Mouse (Mus musculus) erythroblast, embryonic 14.5 days (primary cell): ENCODE measurements around the gene Ndel1. TPM values are rescaled to one million over a fixed set of nuclear protein-coding genes. Genes with fewer than 3 reads are reported as not detected.
A peak's percentile ranks its signal among the peaks of the same experiment; 100 is the strongest.

ENCODE experiments used
- H3K27me3 ChIP-seq: 2 replicates; pipeline ENCODE4 v1.6.1; 2012; ENCODE audit warnings: inconsistent platforms; ENCODE audit not compliant: control insufficient read depth
- H3K36me3 ChIP-seq: 2 replicates; pipeline ENCODE4 v1.6.1; 2012; ENCODE audit warnings: mild to moderate bottlenecking, inconsistent platforms; ENCODE audit not compliant: control insufficient read depth
- H3K4me1 ChIP-seq: 2 replicates; pipeline ENCODE4 v1.6.1; 2012; ENCODE audit warnings: inconsistent platforms; ENCODE audit not compliant: control insufficient read depth
- H3K4me3 ChIP-seq: replicated peaks from 2 replicates; pipeline ENCODE3; 2012; ENCODE audit warnings: moderate library complexity, mild to moderate bottlenecking, inconsistent platforms
- H3K9me3 ChIP-seq: 2 replicates; pipeline ENCODE4 v1.6.1; 2012; ENCODE audit warnings: low read length, inconsistent platforms, mixed read lengths; ENCODE audit not compliant: control insufficient read depth
- GATA1 ChIP-seq: IDR thresholded peaks from 2 replicates; pipeline ENCODE4 v1.6.1; 2012; ENCODE audit warnings: low read length, inconsistent platforms, mixed read lengths
- TAL1 ChIP-seq: IDR thresholded peaks from 3 replicates; pipeline ENCODE4 v1.6.1; 2012; ENCODE audit warnings: low read length, inconsistent platforms, mixed read lengths
- polyA plus RNA-seq: library from polyadenylated mRNA; stranded (reverse); fragments of >175 nt; gene quantifications from 2 replicates; pipeline ENCODE4 v1.2.3, GENCODE M21; 2012

The Ndel1 gene
- polyA plus RNA-seq, 1 experiment: 6.6 TPM

GRCm38 (mm10) chr11:68857329-68857728 is 14.3 kb downstream of the Ndel1 start:
- TF ChIP-seq GATA1 (no peak), TAL1 (no peak)
- H3K4me3 ChIP-seq: no peak overlapping the region
- H3K9me3 ChIP-seq: no peaks in the 10 kb centered on the region
- no peaks in the 10 kb centered on the region for H3K36me3 ChIP-seq
- peaks cover 40% of the 10 kb centered on the region for H3K4me1 ChIP-seq
- 0 out of 2 replicates have a peak, but pooled peaks cover 4% of the 10 kb centered on the region for H3K27me3 ChIP-seq

- Histone ChIP-seq H3K4me3 (no peak overlapping the region), H3K9me3 (no peaks in the 10 kb centered on the region), H3K4me1 (peaks cover 58% of the 10 kb centered on the region), H3K36me3 (peaks cover 4% of the 10 kb centered on the region), H3K27me3 (no peaks in the 10 kb centered on the region)
- TF ChIP-seq GATA1 (no peak), TAL1 (no peak)
Measured at GRCm38 (mm10) chr11:68854621-68855020, 17.0 kb downstream of the Ndel1 start.

GRCm38 (mm10) chr11:68853611-68854401 is 17.9 kb downstream of the Ndel1 start:
- Histone ChIP-seq H3K4me1 (peaks cover 60% of the 10 kb centered on the region), H3K4me3 (peak overlapping the region; percentile 97), H3K27me3 (no peaks in the 10 kb centered on the region), H3K36me3 (peaks cover 9% of the 10 kb centered on the region), H3K9me3 (no peaks in the 10 kb centered on the region)
- TF ChIP-seq GATA1 (no peak), TAL1 (no peak)

- H3K36me3 ChIP-seq: peaks cover 14% of the 10 kb centered on the region
Measured at GRCm38 (mm10) chr11:68852932-68853409, 18.7 kb downstream of the Ndel1 start.

GRCm38 (mm10) chr11:68852486-68852901 is 19.2 kb downstream of the Ndel1 start:
- H3K36me3 ChIP-seq: peaks cover 14% of the 10 kb centered on the region
- H3K9me3 ChIP-seq: no peaks in the 10 kb centered on the region
- peaks cover 60% of the 10 kb centered on the region for H3K4me1 ChIP-seq
- TF ChIP-seq GATA1: no peak
- TF ChIP-seq TAL1: no peak
- no peaks in the 10 kb centered on the region for H3K27me3 ChIP-seq
- peak overlapping the region; percentile 97 for H3K4me3 ChIP-seq

More at GRCm38 (mm10) chr11:68852932-68853409, 18.7 kb downstream of the Ndel1 start:
- Histone ChIP-seq H3K9me3 (no peaks in the 10 kb centered on the region), H3K4me1 (peaks cover 60% of the 10 kb centered on the region), H3K27me3 (no peaks in the 10 kb centered on the region), H3K4me3 (peak overlapping the region; percentile 97)
- TF ChIP-seq TAL1: no peak
- TF ChIP-seq GATA1: no peak

GRCm38 (mm10) chr11:68851644-68852485 is 19.8 kb downstream of the Ndel1 start:
- Histone ChIP-seq H3K9me3 (no peaks in the 10 kb centered on the region), H3K36me3 (peaks cover 16% of the 10 kb centered on the region), H3K4me1 (peaks cover 59% of the 10 kb centered on the region), H3K27me3 (no peaks in the 10 kb centered on the region), H3K4me3 (peak overlapping the region; percentile 97)
- TF ChIP-seq GATA1 (no peak), TAL1 (no peak)

GRCm38 (mm10) chr11:68850862-68851261 is 20.8 kb downstream of the Ndel1 start:
- Histone ChIP-seq H3K9me3 (no peaks in the 10 kb centered on the region), H3K4me1 (peaks cover 50% of the 10 kb centered on the region), H3K4me3 (peak overlapping the region; percentile 97), H3K27me3 (no peaks in the 10 kb centered on the region), H3K36me3 (peaks cover 21% of the 10 kb centered on the region)
- no peak for TF ChIP-seq GATA1
- no peak for TF ChIP-seq TAL1

- Histone ChIP-seq H3K27me3 (no peaks in the 10 kb centered on the region), H3K4me3 (no peak overlapping the region), H3K4me1 (no peaks in the 10 kb centered on the region), H3K9me3 (no peaks in the 10 kb centered on the region), H3K36me3 (peaks cover 78% of the 10 kb centered on the region)
- no peak for TF ChIP-seq GATA1
- no peak for TF ChIP-seq TAL1
Measured at GRCm38 (mm10) chr11:68839606-68840005, 32.1 kb downstream of the Ndel1 start.

- H3K4me3 ChIP-seq: no peak overlapping the region
- peaks cover 8% of the 10 kb centered on the region for H3K4me1 ChIP-seq
- no peaks in the 10 kb centered on the region for H3K9me3 ChIP-seq
- TF ChIP-seq GATA1 (no peak), TAL1 (no peak)
- no peaks in the 10 kb centered on the region for H3K27me3 ChIP-seq
- peaks cover 83% of the 10 kb centered on the region for H3K36me3 ChIP-seq
Measured at GRCm38 (mm10) chr11:68835034-68835433, 36.6 kb downstream of the Ndel1 start.
